Mouse (Mus musculus): ENCODE measurements around the gene Lrrc8d. TPM values are rescaled to one million over a fixed set of nuclear protein-coding genes. Genes with fewer than 3 reads are reported as not detected.
A peak's percentile ranks its signal among the peaks of the same experiment; 100 is the strongest.

The Lrrc8d gene
- 19.4 and 20.1 TPM in 2 replicates for polyA plus RNA-seq (2015; fragmentation: Nextera tagmentation; extraction: Ambion mirVana)

DNA sequence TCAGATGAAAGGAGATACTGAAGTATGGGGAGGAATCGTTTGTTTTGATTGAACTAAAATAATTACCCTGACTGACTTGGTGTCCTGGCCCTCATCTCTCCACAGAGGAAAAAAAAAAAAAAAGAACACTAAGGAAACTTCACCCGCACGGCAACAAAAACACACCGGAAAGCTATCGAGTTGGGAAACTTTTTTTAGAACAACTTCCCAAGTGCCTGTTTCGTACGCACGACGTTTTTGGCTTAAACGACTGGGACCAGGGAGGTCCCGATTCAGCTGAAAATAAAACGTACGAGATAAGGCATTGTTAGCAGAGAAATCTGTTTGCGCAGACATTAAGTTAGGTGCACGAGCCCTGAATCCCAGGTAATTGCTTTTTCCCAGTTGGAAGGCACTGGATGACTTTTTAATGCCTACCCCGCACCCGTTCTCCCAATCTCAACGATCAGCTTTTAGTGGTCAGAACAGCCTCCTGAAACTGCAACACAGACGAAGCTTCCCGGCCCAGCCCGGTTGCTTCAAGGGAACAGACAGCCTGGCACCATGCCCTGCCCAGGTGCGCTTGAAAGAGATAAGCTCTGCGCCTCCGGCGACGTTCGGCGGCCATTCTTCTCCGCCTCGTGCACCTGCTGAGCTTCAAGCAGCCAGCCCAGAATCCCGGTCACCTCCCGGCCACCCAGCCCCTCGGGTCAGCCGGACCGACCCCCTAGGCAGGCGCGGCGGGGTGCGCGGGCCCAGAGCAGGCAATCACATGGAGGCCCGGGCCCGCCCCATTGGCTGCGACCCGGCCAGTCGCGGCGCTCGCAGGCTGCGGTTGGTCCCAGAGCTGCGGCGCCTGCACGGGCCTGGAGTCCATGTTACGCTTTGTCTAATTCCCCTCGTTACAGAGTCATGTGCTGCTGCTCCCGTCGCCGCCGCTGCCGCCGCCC lies at the start of gene Lrrc8d:
Gene Lrrc8d, plus strand, starts transcription at position 829 of the 929 bp plus-strand sequence.
- H3K27ac ChIP-seq = peak within 1 kb of the TSS; percentile 90
- H3K4me3 ChIP-seq = peak within 1 kb of the TSS; percentile 88
- H3K36me3 ChIP-seq = no peaks in the 10 kb centered on the region
- H3K27me3 ChIP-seq = peaks cover 9% of the 10 kb centered on the region; the same call in 1 of the 2 replicates
- WGBS = 1% methylated on average over 59 of the region's 60 CpGs
- peak within 1 kb of the TSS; percentile 93 for H3K9ac ChIP-seq
- H3K9me3 ChIP-seq = no peaks in the 10 kb centered on the region
- peak within 1 kb of the TSS; percentile 91 for H3K4me2 ChIP-seq
- ATAC-seq (ENCODE audit: insufficient number of reproducible peaks, insufficient read depth, low FRiP score, low TSS enrichment, low read depth) = peak; percentile 87
- peaks cover 41% of the 10 kb centered on the region for H3K4me1 ChIP-seq

DNA sequence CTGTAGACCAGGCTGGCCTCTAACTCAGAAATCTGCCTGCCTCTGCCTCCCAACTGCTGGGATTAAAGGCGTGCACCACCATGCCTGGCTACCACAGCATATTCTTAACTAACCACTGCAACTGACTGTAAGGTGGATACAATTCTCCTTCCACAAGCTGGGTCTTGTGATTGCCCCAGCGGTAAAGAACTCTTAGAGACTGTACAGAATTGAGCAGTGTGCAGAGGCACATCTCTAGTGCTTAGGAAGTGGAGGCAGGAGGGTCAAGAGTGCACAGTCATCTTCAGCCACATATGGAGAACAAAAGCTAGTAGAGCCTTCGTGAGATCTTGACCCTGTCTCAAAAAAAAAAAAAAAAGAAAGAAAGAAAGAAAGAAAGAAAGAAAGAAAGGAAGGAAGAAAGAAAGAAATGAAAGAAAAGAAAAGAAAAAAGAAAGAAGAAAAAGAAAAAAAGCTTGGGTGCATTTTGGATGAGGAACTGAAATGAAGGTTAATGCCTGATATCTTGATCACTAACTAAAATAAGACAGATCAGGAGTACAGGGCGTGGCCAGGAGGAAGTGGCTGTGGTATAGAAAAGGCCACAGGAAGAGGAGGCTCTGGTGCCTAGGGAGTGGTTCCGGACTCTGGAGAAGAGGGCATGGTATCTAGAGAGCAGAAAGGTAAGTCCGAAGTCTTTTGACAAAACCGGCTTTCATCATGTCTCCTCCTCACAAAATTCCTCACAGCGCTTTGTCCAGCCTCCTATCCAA lies 48.9 kb upstream of the Lrrc8d start:
- Histone ChIP-seq H3K27ac (no peak overlapping the region), H3K9me3 (no peaks in the 10 kb centered on the region), H3K4me2 (no peak overlapping the region), H3K27me3 (no peaks in the 10 kb centered on the region), H3K4me1 (peaks cover 7% of the 10 kb centered on the region; the same call in 1 of the 2 replicates), H3K36me3 (no peaks in the 10 kb centered on the region), H3K9ac (no peak overlapping the region), H3K4me3 (no peak overlapping the region)
- ATAC-seq (ENCODE audit: insufficient number of reproducible peaks, insufficient read depth, low FRiP score, low TSS enrichment, low read depth) = no peak
- 83% methylated on average over 8 of the region's 8 CpGs for WGBS

DNA sequence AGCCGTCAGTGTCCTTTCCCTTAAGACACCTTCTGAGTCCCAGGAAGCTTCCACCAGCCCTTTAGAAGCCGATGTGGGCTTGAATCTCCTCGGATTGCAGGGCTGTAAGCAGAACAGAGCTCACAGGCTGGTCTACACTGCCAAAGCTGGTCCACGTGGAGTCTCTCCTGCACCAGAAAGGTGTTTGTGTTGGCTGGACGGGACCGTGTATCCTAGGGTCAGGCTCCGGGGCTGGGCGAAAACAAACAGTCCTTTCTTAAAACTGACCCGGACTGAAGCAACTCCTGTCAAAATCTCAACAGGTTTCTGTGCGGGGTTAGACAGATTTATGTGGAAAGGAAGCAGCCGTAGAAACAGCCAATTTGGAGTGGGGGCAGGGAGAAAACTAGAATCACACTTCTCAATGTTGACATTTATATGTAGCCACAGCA lies 48.2 kb upstream of the Lrrc8d start:
- peaks cover 7% of the 10 kb centered on the region; the same call in 1 of the 2 replicates for H3K4me1 ChIP-seq
- no peak overlapping the region for H3K4me2 ChIP-seq
- no peak for ATAC-seq (ENCODE audit: insufficient number of reproducible peaks, insufficient read depth, low FRiP score, low TSS enrichment, low read depth)
- no peak overlapping the region for H3K9ac ChIP-seq
- WGBS = 49% methylated on average over 11 of the region's 11 CpGs
- H3K4me3 ChIP-seq = no peak overlapping the region
- no peaks in the 10 kb centered on the region for H3K36me3 ChIP-seq
- no peaks in the 10 kb centered on the region for H3K9me3 ChIP-seq
- no peaks in the 10 kb centered on the region for H3K27me3 ChIP-seq
- H3K27ac ChIP-seq = no peak overlapping the region

DNA sequence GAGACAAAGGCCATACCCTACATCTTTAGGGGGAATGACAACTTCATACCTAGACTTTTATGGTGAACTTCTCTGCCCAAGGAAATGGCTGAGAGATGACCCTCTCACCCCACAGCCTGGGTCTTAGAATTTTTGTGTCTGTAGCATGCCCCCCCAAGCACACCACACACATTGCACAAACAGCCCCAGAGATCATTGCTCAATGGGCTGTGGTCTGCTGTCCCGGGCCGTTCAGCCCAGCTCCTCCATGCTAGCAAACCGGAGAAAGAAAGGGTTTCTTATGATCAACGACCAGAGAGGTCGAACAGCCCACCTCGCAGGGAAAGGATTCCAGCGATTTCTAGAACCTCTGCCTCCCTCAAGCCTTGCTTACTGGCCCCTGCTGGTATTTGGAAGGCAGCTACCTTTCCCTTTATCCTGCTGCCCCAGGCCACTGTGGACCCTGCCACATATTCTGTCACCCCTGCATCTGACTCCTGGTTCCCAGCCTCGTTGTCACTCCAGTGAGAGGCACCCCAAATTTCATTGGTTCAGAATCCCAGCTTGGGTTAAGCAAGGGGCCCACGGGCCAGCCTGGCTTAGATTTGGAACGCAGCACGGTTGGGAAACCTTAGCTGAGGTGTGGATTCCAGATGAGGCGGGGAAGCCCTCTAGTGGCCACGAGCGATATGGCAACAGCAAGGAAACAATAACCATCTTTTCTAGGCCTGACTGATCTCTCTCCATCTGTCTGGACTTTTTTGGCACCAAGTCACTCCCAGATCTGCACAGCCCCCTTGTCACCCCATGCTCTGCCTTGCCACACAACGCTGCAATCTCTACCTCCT lies 45.3 kb upstream of the Lrrc8d start:
- ATAC-seq (ENCODE audit: insufficient number of reproducible peaks, insufficient read depth, low FRiP score, low TSS enrichment, low read depth) = peak; percentile 39; the same call in 1 of the 2 replicates
- Histone ChIP-seq H3K4me1 (0 out of 2 replicates have a peak, but pooled peaks cover 5% of the 10 kb centered on the region), H3K4me2 (peak overlapping the region; percentile 33; the same call in 1 of the 2 replicates), H3K27ac (no peak overlapping the region), H3K4me3 (no peak overlapping the region), H3K9ac (no peak overlapping the region), H3K27me3 (no peaks in the 10 kb centered on the region), H3K36me3 (no peaks in the 10 kb centered on the region), H3K9me3 (no peaks in the 10 kb centered on the region)
- 26% methylated on average over 15 of the region's 15 CpGs for WGBS

DNA sequence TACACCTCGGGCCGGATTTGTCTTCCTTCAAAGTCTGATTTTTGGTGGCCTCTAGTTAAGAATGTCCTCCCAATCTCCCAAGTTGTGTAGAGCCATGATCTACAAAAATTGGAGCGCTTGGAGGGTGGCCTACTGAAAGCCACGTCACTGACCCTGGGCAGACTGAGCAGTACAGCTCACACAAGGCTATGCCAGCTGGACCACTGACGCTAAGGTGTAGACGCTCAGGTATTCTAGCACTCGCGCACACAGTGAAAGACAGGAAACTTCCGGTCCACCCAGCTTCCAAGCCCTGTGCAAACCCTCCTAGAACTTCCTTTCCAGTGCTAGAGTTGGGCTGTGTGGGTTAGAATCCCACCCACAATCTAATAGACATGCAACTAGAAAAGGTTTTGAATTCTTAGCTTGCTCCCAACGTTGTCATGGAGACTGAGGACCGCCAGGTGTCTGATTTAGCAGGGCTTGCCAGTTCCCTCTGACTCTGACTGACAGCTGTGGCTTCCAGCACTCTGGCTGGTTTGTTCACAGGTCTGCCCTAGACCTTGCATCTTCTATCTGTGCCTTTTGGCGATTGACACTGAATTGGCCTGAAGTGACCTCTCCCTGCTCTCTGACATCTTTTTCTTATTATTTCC lies 44.6 kb upstream of the Lrrc8d start:
- no peaks in the 10 kb centered on the region for H3K36me3 ChIP-seq
- no peak overlapping the region for H3K27ac ChIP-seq
- 0 out of 2 replicates have a peak, but pooled peaks have one; percentile 11 for ATAC-seq (ENCODE audit: insufficient number of reproducible peaks, insufficient read depth, low FRiP score, low TSS enrichment, low read depth)
- WGBS = 61% methylated on average over 12 of the region's 12 CpGs
- 0 out of 2 replicates have a peak, but pooled peaks cover 9% of the 10 kb centered on the region for H3K4me1 ChIP-seq
- H3K9ac ChIP-seq = no peak overlapping the region
- no peaks in the 10 kb centered on the region for H3K9me3 ChIP-seq
- H3K27me3 ChIP-seq = no peaks in the 10 kb centered on the region
- H3K4me2 ChIP-seq = no peak overlapping the region
- no peak overlapping the region for H3K4me3 ChIP-seq

DNA sequence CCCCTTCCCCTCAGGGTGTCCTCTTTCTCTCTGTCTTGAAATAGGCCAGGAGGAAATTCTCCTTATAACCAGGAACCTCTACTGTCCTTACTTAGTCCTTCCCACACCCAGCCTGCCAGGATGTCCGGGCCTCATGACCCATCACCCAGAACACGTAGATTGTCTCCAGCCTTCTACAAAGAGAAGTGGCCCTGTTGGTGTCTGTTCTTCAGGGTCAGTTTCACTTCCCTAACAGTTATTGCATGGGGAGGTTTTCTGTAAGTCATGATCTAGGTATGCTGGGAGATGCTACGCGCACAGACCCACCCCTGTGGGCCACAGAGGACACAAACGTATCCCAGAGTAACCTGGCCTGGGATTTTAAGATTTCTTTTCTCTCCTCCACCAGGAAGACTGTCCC lies 37.9 kb upstream of the Lrrc8d start:
- H3K9ac ChIP-seq = no peak overlapping the region
- no peak for ATAC-seq (ENCODE audit: insufficient number of reproducible peaks, insufficient read depth, low FRiP score, low TSS enrichment, low read depth)
- H3K27ac ChIP-seq = no peak overlapping the region
- H3K4me3 ChIP-seq = no peak overlapping the region
- H3K36me3 ChIP-seq = no peaks in the 10 kb centered on the region
- H3K27me3 ChIP-seq = no peaks in the 10 kb centered on the region
- 90% methylated on average over 5 of the region's 5 CpGs for WGBS
- H3K4me2 ChIP-seq = no peak overlapping the region
- no peaks in the 10 kb centered on the region for H3K9me3 ChIP-seq
- 0 out of 2 replicates have a peak, but pooled peaks cover 9% of the 10 kb centered on the region for H3K4me1 ChIP-seq

DNA sequence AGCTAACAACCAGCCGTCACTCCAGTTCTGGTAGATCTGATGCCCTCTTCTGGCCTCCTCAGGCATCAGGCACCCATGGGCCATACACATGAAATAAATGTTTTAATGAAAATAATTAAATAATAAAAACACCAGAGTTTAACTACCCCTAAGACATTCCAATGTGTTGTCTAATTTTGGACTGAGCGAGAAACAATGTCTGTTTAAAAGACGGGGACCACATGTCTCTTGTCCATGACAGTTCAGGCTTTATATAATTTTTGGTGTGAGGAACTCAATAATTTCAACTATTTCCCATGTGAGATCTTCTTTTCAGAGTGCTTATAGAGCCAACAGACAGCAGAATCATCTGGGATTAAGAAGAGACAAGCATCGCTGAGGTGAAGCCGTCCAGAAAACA lies 32.8 kb upstream of the Lrrc8d start:
- no peak for ATAC-seq (ENCODE audit: insufficient number of reproducible peaks, insufficient read depth, low FRiP score, low TSS enrichment, low read depth)
- H3K4me2 ChIP-seq = no peak overlapping the region
- 93% methylated on average over 5 of the region's 5 CpGs for WGBS
- no peaks in the 10 kb centered on the region for H3K4me1 ChIP-seq
- H3K9me3 ChIP-seq = no peaks in the 10 kb centered on the region
- H3K27ac ChIP-seq = no peak overlapping the region
- H3K36me3 ChIP-seq = no peaks in the 10 kb centered on the region
- no peak overlapping the region for H3K4me3 ChIP-seq
- H3K9ac ChIP-seq = no peak overlapping the region
- no peaks in the 10 kb centered on the region for H3K27me3 ChIP-seq

DNA sequence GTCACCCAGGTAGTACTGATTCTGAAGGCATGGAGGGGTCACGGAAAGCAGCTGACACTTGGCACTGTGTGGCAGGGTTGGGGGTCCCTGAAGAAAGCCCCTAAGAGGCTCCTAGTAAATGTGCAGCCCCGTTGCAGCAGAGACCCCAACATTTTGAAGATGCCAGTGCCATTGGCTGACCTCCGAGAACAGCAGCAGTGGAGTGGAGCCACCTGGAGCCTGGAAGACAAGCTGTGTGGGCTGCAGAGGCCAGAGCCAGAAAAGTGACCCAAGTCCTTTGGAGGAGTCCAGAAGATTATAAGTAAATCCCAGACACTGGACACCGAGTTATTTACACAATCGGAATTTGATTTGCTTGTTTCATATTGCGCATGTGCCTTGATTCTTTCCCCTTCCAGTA lies 32.4 kb upstream of the Lrrc8d start:
- Histone ChIP-seq H3K27ac (no peak overlapping the region), H3K4me3 (no peak overlapping the region), H3K36me3 (no peaks in the 10 kb centered on the region), H3K27me3 (no peaks in the 10 kb centered on the region), H3K9me3 (no peaks in the 10 kb centered on the region), H3K4me2 (no peak overlapping the region), H3K9ac (no peak overlapping the region), H3K4me1 (no peaks in the 10 kb centered on the region)
- WGBS = 84% methylated on average over 6 of the region's 6 CpGs
- no peak for ATAC-seq (ENCODE audit: insufficient number of reproducible peaks, insufficient read depth, low FRiP score, low TSS enrichment, low read depth)

DNA sequence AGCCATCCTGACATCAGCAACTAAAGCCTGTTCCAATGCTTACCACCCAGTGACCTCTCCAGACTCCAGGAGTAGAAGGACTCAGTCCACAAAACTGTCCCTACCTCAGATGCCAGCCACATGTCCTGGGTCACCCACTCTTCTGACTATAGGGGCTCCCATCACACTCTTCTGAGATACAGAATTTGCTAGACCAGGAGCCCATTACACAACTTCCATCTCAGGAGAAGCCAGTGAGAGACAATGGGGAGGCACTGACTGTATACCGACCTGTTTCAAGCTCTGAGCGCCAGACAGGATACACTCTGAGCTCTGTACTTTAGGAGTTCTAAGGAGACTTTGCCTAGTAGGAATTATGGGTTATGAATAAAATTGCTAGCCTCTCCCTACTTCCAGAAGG lies 30.7 kb upstream of the Lrrc8d start:
- Histone ChIP-seq H3K4me1 (no peaks in the 10 kb centered on the region), H3K27ac (no peak overlapping the region), H3K9me3 (no peaks in the 10 kb centered on the region), H3K36me3 (no peaks in the 10 kb centered on the region), H3K4me3 (no peak overlapping the region), H3K27me3 (no peaks in the 10 kb centered on the region), H3K4me2 (no peak overlapping the region), H3K9ac (no peak overlapping the region)
- no peak for ATAC-seq (ENCODE audit: insufficient number of reproducible peaks, insufficient read depth, low FRiP score, low TSS enrichment, low read depth)
- 89% methylated on average over 2 of the region's 2 CpGs for WGBS

DNA sequence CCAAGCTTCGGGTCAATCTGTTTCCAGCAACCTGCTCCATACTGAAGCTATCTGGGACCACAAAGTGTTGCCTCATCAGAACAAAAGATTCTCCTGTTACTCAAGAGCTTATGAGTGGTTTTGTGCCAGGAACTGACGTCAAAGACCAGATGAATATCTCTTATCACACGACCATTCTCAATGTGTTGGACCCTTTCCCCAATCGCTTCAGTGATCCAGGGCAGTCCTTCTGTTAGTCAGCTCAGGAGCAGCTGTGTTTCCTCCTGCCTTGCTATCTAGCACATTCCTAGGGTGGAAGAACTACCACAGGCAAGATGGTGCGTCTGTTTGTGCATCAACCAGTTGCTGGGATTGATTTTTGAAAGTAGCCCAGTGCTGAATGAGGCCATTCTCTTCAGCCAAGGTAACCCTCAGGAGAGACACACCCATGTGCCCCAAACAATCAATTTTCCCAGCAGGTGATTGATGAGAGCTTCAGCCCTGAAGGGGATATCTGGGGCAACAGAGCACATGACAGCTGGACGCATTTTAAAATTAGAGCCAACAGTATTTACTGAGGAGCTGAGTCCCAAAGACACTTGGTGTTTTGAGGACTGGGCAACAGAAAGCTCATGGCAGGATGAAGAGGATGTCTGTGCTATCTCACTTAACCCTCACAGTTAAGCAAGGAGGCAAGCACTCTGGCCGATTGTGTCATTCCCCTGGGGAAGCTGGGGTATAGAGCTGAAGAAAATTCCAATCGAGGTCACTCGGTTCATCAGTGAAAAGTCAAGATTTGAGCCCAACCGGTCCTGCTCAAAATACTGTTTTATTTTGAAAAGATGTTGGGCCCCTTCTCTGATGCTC lies 30.0 kb upstream of the Lrrc8d start:
- Histone ChIP-seq H3K9ac (no peak overlapping the region), H3K27ac (no peak overlapping the region), H3K4me2 (no peak overlapping the region), H3K27me3 (no peaks in the 10 kb centered on the region), H3K9me3 (no peaks in the 10 kb centered on the region), H3K36me3 (no peaks in the 10 kb centered on the region), H3K4me3 (no peak overlapping the region), H3K4me1 (0 out of 2 replicates have a peak, but pooled peaks cover 3% of the 10 kb centered on the region)
- WGBS = 57% methylated on average over 10 of the region's 10 CpGs
- ATAC-seq (ENCODE audit: insufficient number of reproducible peaks, insufficient read depth, low FRiP score, low TSS enrichment, low read depth) = no peak

All from embryonic facial prominence, embryonic 13.5 days (tissue).